Mouse (Mus musculus): ENCODE results near the gene Atrip. TPM values are rescaled to one million over a fixed set of nuclear protein-coding genes. Genes with fewer than 3 reads are reported as not detected.

Atrip gene
- polyA plus RNA-seq, 1 experiment, result 12.1 TPM

DNA sequence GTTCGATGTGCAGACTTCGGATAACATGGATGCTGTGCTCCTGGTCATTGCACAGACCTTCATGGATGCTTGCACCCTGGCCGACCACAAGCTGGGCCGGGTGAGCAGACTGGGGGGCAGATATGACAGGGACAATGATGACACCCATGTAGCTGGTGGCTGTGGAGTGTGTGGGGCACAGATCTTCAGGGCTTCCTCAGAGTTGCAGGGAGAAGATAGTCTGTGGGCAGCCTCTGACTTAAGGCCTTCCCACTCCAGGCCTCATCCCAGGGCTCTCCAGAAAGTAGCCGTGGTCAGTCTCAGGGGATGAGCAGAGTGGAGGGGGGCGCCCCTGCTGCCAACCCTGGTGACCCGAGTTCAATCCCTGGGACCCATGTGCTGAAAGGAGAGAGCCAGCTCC is 40.9 kb upstream of the Atrip start:
- TF ChIP-seq POLR2A (IDR thresholded peaks at IDR 0.05; ENCODE audit: control insufficient read depth, low read depth, low read length) (no peak), CTCF (IDR thresholded peaks at IDR 0.05; ENCODE audit: control insufficient read depth, insufficient read depth, insufficient replicate concordance, low read depth, low read length) (no peak)
- Histone ChIP-seq H3K27me3 (ENCODE audit: control insufficient read depth, insufficient read depth, low read length) (no peaks in the 10 kb centered on the region), H3K36me3 (ENCODE audit: control insufficient read depth, insufficient read depth, low read length) (no peaks in the 10 kb centered on the region), H3K4me3 (ENCODE audit: control insufficient read depth, low read depth, low read length) (no peak overlapping the region), H3K27ac (ENCODE audit: control insufficient read depth, insufficient read depth, low read depth, low read length) (no peak overlapping the region), H3K4me1 (ENCODE audit: control insufficient read depth, insufficient read depth, low read length) (no peaks in the 10 kb centered on the region)

DNA sequence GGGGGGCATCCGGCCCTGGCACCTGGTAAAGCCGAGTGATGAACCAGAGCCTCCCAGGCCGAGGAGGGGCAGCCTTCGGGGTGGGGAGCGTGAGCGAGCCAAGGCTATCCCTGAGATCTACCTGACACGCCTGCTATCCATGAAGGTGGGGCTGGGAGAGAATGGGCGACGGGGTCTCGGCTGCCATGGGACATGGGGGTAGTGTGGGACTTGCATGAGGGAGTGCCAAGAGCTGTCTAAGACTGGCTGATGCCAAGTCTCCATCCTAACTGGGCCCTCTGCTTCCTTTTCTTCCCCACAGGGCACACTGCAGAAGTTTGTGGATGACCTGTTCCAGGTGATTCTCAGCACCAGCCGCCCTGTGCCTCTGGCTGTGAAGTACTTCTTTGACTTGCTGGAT is 40.4 kb upstream of the Atrip start:
- TF ChIP-seq POLR2A (IDR thresholded peaks at IDR 0.05; ENCODE audit: control insufficient read depth, low read depth, low read length) (no peak), CTCF (IDR thresholded peaks at IDR 0.05; ENCODE audit: control insufficient read depth, insufficient read depth, insufficient replicate concordance, low read depth, low read length) (no peak)
- Histone ChIP-seq H3K36me3 (ENCODE audit: control insufficient read depth, insufficient read depth, low read length) (no peaks in the 10 kb centered on the region), H3K4me1 (ENCODE audit: control insufficient read depth, insufficient read depth, low read length) (no peaks in the 10 kb centered on the region), H3K27me3 (ENCODE audit: control insufficient read depth, insufficient read depth, low read length) (no peaks in the 10 kb centered on the region), H3K27ac (ENCODE audit: control insufficient read depth, insufficient read depth, low read depth, low read length) (no peak overlapping the region), H3K4me3 (ENCODE audit: control insufficient read depth, low read depth, low read length) (no peak overlapping the region)

DNA sequence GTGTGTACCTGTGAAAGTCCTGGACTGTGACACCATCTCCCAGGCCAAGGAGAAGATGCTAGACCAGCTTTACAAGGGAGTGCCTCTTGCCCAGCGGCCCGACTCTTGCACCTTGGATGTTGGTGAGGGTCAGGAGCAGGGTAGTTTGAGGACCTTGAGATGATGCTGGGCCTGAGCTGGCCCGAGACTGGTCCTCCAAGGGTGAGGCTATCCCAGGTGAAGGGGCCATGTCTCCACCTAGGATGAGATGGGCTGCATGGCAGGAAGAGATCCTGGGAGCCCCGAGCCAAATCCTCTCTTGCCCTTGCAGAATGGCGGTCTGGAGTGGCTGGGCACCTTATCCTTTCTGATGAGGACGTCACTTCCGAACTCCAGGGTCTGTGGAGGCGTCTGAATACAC is 39.4 kb upstream of the Atrip start:
- Histone ChIP-seq H3K27me3 (ENCODE audit: control insufficient read depth, insufficient read depth, low read length) (no peaks in the 10 kb centered on the region), H3K4me1 (ENCODE audit: control insufficient read depth, insufficient read depth, low read length) (no peaks in the 10 kb centered on the region), H3K36me3 (ENCODE audit: control insufficient read depth, insufficient read depth, low read length) (no peaks in the 10 kb centered on the region), H3K27ac (ENCODE audit: control insufficient read depth, insufficient read depth, low read depth, low read length) (no peak overlapping the region), H3K4me3 (ENCODE audit: control insufficient read depth, low read depth, low read length) (no peak overlapping the region)
- TF ChIP-seq CTCF (IDR thresholded peaks at IDR 0.05; ENCODE audit: control insufficient read depth, insufficient read depth, insufficient replicate concordance, low read depth, low read length) (no peak), POLR2A (IDR thresholded peaks at IDR 0.05; ENCODE audit: control insufficient read depth, low read depth, low read length) (no peak)

DNA sequence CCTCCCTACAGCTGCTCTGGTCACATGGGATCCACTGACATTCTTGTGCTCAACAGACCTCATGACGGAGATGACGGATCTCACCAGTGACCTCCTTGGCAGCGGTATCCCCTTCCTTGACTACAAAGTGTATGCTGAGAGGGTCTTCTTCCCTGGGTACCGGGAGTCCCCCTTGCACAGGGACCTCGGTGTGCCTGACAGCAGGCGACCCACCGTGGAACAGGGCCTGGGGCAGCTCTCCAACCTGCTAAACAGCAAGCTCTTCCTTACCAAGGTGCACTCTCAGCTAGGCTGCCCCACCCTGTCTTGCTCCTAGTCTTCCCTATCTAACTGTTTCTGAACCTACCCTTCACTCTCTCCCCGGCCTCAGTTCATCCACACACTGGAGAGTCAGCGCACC is 37.7 kb upstream of the Atrip start:
- no peaks in the 10 kb centered on the region for H3K4me1 ChIP-seq (ENCODE audit: control insufficient read depth, insufficient read depth, low read length)
- H3K27me3 ChIP-seq (ENCODE audit: control insufficient read depth, insufficient read depth, low read length), result no peaks in the 10 kb centered on the region
- no peak overlapping the region for H3K4me3 ChIP-seq (ENCODE audit: control insufficient read depth, low read depth, low read length)
- TF ChIP-seq CTCF (IDR thresholded peaks at IDR 0.05; ENCODE audit: control insufficient read depth, insufficient read depth, insufficient replicate concordance, low read depth, low read length) (no peak), POLR2A (IDR thresholded peaks at IDR 0.05; ENCODE audit: control insufficient read depth, low read depth, low read length) (no peak)
- H3K36me3 ChIP-seq (ENCODE audit: control insufficient read depth, insufficient read depth, low read length), result no peaks in the 10 kb centered on the region
- no peak overlapping the region for H3K27ac ChIP-seq (ENCODE audit: control insufficient read depth, insufficient read depth, low read depth, low read length)

DNA sequence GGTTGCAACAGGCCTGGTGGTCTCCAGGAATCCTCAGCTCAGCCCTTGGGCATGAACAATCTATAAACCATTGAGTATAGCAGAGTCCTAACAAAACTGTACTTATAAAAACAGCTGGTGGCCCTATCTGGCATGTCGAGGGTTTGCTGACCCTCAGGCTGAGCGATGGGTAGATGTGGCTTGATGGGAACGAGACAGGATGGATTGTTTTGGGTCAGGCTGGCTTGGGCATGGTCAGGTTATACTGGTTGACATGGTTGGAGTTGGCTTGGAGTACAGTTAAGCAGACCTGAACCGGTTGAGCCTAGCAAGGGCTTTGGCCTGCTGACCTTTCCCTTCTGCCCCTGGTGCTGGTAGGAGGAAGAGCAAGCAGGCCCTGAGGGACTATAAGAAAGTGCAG is 37.2 kb upstream of the Atrip start:
- H3K4me3 ChIP-seq (ENCODE audit: control insufficient read depth, low read depth, low read length), result no peak overlapping the region
- no peaks in the 10 kb centered on the region for H3K4me1 ChIP-seq (ENCODE audit: control insufficient read depth, insufficient read depth, low read length)
- TF ChIP-seq CTCF (IDR thresholded peaks at IDR 0.05; ENCODE audit: control insufficient read depth, insufficient read depth, insufficient replicate concordance, low read depth, low read length), result no peak
- no peak for TF ChIP-seq POLR2A (IDR thresholded peaks at IDR 0.05; ENCODE audit: control insufficient read depth, low read depth, low read length)
- no peak overlapping the region for H3K27ac ChIP-seq (ENCODE audit: control insufficient read depth, insufficient read depth, low read depth, low read length)
- H3K36me3 ChIP-seq (ENCODE audit: control insufficient read depth, insufficient read depth, low read length), result no peaks in the 10 kb centered on the region
- H3K27me3 ChIP-seq (ENCODE audit: control insufficient read depth, insufficient read depth, low read length), result no peaks in the 10 kb centered on the region

DNA sequence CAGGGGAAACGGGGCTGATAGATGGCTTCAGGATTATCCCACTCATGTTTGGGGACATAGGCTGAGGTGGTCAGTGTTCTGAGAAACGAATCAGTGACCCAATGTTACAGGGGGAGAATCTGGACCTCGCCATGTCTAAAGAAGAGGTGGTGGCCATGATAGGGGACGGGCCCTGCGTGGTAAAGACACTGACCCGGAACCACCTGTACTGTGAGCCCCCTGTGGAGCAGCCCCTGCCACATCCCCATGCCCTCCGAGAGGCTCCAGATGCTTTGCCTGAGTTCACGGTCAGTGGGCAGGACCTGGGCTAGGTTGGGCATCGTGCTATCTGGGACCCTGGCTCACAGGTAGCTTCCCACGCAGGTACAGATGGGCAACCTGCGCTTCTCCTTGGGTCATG is 36.3 kb upstream of the Atrip start:
- no peak overlapping the region for H3K27ac ChIP-seq (ENCODE audit: control insufficient read depth, insufficient read depth, low read depth, low read length)
- no peak for TF ChIP-seq CTCF (IDR thresholded peaks at IDR 0.05; ENCODE audit: control insufficient read depth, insufficient read depth, insufficient replicate concordance, low read depth, low read length)
- no peak for TF ChIP-seq POLR2A (IDR thresholded peaks at IDR 0.05; ENCODE audit: control insufficient read depth, low read depth, low read length)
- no peak overlapping the region for H3K4me3 ChIP-seq (ENCODE audit: control insufficient read depth, low read depth, low read length)
- no peaks in the 10 kb centered on the region for H3K36me3 ChIP-seq (ENCODE audit: control insufficient read depth, insufficient read depth, low read length)
- no peaks in the 10 kb centered on the region for H3K27me3 ChIP-seq (ENCODE audit: control insufficient read depth, insufficient read depth, low read length)
- no peaks in the 10 kb centered on the region for H3K4me1 ChIP-seq (ENCODE audit: control insufficient read depth, insufficient read depth, low read length)

DNA sequence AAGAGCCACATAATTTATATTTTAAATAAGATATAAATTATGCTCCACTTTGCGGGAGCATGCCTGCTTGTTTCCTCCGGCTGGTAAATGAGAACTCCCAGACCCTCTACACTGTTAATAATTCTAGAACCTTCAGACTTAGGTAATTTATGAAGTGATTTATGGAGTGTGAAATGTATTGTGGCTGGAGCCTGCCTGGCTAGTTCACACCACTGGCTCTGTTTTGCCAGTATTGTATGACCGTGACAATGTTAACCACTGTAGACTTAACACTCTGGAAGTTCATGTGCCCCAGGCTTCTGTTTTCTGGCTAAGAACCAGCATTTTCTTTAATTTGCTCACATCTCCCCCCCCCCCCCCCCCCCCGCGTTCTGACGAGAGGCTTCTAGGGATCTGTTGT is 33.4 kb upstream of the Atrip start:
- Histone ChIP-seq H3K4me1 (ENCODE audit: control insufficient read depth, insufficient read depth, low read length) (no peaks in the 10 kb centered on the region), H3K36me3 (ENCODE audit: control insufficient read depth, insufficient read depth, low read length) (no peaks in the 10 kb centered on the region), H3K27me3 (ENCODE audit: control insufficient read depth, insufficient read depth, low read length) (no peaks in the 10 kb centered on the region)

DNA sequence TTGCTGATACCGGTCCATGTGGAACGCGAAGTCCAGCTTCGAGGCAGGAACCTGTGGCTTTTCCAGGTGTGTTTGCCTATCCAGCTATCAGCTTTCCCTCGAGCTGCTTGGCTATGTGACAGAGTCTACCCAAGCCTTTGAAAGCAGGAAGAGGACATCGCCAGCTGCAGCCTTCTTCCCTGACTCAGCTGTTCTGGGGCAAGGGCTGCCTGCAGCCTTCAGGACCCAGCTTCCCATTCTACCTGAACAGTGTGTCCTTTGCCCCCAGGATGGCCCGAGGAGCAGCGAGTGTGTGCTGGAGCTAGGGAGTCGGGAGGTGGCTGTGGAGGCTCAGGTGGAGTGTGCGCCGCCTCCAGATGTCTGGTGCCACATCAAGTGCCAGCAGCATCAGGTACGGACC is 31.7 kb upstream of the Atrip start:
- no peaks in the 10 kb centered on the region for H3K36me3 ChIP-seq (ENCODE audit: control insufficient read depth, insufficient read depth, low read length)
- H3K4me1 ChIP-seq (ENCODE audit: control insufficient read depth, insufficient read depth, low read length), result no peaks in the 10 kb centered on the region
- TF ChIP-seq CTCF (IDR thresholded peaks at IDR 0.05; ENCODE audit: control insufficient read depth, insufficient read depth, insufficient replicate concordance, low read depth, low read length), result no peak
- no peak for TF ChIP-seq POLR2A (IDR thresholded peaks at IDR 0.05; ENCODE audit: control insufficient read depth, low read depth, low read length)
- H3K4me3 ChIP-seq (ENCODE audit: control insufficient read depth, low read depth, low read length), result no peak overlapping the region
- no peaks in the 10 kb centered on the region for H3K27me3 ChIP-seq (ENCODE audit: control insufficient read depth, insufficient read depth, low read length)
- no peak overlapping the region for H3K27ac ChIP-seq (ENCODE audit: control insufficient read depth, insufficient read depth, low read depth, low read length)

More for the DNA sequence above, 33.4 kb upstream of the Atrip start:
- no peak overlapping the region for H3K27ac ChIP-seq (ENCODE audit: control insufficient read depth, insufficient read depth, low read depth, low read length)
- TF ChIP-seq CTCF (IDR thresholded peaks at IDR 0.05; ENCODE audit: control insufficient read depth, insufficient read depth, insufficient replicate concordance, low read depth, low read length) (no peak), POLR2A (IDR thresholded peaks at IDR 0.05; ENCODE audit: control insufficient read depth, low read depth, low read length) (no peak)
- H3K4me3 ChIP-seq (ENCODE audit: control insufficient read depth, low read depth, low read length), result no peak overlapping the region

Data from testis, adult 2 months (tissue).